Mouse (Mus musculus): ENCODE data around the gene Dad1.

DNA sequence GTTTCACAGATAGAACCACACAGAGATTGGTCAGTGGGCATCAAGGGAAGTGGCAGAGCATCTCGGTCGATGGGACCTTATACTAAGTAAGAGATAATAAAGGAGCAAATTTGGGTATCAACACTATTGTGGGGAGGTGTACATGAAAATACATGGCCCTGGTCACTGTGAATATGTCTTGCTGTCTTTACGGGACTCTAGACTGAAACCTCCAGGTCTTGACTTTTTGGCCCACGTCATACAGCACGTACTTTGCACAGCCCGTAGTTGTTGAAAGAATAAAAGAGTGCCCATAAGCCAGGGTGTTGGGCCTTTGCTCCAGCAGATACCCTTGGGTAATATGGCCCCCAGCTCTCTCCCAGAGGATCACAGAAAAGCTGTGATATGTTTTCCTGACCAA, 32.3 kb downstream of the Dad1 start:
- TF ChIP-seq CTCF (IDR thresholded peaks at IDR 0.05; ENCODE audit: control insufficient read depth, insufficient read depth, low read length), result no peak
- no peak for TF ChIP-seq POLR2A (IDR thresholded peaks at IDR 0.05; ENCODE audit: borderline replicate concordance, control insufficient read depth, low read depth, low read length)

All from bone marrow, adult 2 months (tissue).